Mouse (Mus musculus) granulocyte monocyte progenitor cell, adult 5-6 weeks (primary cell): ENCODE results near the gene Snd1. TPM values are rescaled to one million over a fixed set of nuclear protein-coding genes. Genes with fewer than 3 reads are reported as not detected.
A peak's percentile ranks its signal among the peaks of the same experiment; 100 is the strongest.

Experiments
- ATAC-seq: replicated peaks from 2 replicates; pipeline ENCODE4 v1.8.0; 2016; ENCODE audit warnings: mild to moderate bottlenecking, moderate TSS enrichment, inconsistent platforms; ENCODE audit not compliant: poor library complexity, severe bottlenecking
- total RNA-seq, 2 experiments: library from RNA; stranded (forward) in 1 of 2; stranded (reverse) in 1 of 2; fragments of 200-712, 200-1000 nt in 1 of 2; fragments of >200 nt in 1 of 2; fragmentation: Nextera tagmentation in 1 of 2; gene quantifications; 2 replicates each; pipeline ENCODE4 v1.2.3; 2014 to 2017

Snd1 gene
- total RNA-seq, 2 experiments from 2014 or later, result 139 to 188 TPM

DNA sequence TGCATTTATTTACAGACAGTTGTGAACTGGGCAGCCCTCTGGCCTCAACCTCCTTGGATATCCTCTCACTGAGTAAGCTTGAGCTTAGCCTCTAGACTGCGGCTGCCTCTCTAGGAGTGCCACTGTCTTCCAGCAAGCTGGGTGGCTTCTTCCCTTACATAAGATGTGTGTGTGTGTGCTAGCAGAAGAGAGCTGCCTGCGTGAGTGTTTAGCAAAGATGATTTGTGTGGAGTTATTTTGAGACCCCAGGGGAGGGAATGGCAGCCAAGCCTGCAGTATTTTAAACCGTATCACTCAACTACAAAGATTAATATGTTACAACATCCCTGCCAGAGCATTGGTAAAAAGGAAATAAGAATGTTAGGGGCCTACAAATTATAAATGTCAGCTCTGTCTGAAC is 306.8 kb downstream of the Snd1 start:
- no peak for ATAC-seq

DNA sequence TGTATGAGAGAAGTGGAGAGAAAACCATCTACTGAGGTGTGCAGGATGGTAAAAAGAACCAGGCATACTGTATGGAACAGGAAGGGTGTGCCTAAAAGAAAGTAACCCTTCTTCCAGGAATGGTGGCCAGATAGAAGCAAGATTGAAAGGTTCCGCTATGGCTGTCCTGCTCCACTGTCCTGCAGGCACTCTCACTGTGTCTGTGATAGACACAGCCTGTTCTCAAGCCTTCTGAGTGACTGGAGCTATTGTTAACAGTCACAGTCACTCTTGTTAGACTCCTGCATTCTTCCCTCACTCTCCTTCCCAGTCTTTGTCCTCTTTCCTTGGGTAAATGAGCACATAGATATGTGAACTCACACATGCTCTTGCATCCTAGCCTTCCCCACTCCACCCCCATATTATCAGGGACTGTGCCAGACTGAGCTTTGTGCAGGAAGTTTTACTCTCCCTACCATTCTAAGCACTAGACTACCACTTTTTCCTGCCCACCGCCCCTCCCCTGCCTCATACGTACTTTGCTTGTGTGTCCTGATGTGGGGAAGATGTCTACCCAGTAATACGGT is 308.2 kb downstream of the Snd1 start:
- no peak for ATAC-seq

DNA sequence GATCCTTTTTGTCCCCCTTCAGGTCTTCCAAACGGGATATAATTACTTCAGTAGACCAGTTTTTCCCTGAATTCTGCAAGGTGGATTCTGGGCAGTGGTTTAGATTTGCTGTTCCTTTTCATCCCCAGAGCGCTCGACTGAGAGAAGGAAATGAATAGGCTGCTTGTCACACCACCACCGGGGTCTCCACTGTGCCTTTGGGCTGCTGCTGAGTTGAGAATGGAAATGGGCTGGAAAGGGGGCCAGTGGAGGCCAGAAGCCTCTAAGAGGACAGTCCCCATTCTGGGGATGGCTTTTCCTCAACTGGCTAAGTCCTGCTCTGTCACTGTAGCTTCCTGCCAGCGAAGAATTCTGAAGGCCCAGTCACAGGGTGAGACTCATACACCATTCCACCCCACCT is 309.0 kb downstream of the Snd1 start:
- no peak for ATAC-seq

- no peak for ATAC-seq
Observed at GRCm38 (mm10) chr6:28785770-28786169, 310.8 kb downstream of the Snd1 start.

DNA sequence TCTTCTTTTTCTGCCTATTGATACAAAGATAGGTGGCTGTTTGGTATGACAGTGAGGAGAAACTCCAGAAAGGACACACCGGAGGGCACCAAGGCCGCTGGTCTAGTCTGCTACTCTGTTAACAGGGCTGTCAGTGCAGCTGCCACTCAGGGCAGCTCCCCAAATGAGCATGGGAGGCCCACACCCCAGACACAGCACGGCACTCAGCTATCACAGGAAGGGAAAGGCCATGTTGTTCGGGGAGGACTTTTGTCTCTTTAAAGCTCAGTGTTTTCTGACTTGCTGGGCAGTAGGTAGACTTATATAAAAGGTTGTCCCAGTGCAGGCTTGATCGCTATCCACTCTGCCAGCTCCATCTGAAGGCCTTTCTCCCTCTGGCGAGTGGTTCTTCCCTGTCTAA is 312.2 kb downstream of the Snd1 start:
- ATAC-seq, result no peak

DNA sequence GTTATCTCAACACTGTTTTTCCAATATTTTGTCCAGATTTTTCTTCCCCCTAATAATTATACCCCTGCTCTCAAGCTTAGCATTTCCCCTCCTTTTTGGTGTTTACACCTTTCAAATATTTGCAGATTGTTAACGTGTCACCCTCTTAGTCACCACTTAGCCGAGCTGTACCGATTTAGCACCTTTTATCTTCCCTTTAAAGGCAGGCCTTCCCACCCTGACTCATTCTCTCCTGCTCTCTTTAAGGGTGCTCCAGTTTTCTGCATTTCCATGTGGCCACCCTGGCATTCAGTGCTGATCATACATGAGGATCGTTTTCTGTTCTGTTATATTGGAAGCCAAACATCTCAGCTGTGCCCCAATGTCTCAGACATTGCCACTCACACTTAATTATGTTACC is 314.7 kb downstream of the Snd1 start:
- ATAC-seq, result no peak

DNA sequence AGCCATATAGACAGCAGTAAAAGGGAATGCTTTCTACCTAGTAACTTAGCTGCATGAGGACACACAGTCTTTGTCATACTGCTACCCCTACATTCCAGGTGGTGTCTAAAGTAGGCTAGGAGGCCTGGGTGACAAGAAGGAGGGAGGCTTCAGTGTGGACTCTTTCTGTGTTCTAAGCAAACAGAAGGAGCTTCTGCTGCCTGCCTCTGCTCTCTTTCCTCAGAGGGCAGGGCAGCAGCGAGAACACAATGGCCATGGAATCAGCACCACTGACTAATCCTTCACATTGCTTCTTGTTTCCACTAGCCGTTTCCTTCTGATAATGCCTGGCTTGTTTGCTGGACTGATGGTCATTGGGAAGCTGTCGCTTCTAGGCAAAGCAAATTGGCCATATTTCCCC is 316.2 kb downstream of the Snd1 start:
- ATAC-seq, result no peak

- no peak for ATAC-seq
Observed at GRCm38 (mm10) chr6:28791809-28792208, 316.9 kb downstream of the Snd1 start.

- ATAC-seq, result no peak
Observed at GRCm38 (mm10) chr6:28795380-28795779, 320.4 kb downstream of the Snd1 start.

- ATAC-seq, result no peak
Observed at GRCm38 (mm10) chr6:28795792-28796515, 321.0 kb downstream of the Snd1 start.

- ATAC-seq, result no peak
Observed at GRCm38 (mm10) chr6:28799818-28800217, 324.9 kb downstream of the Snd1 start.

DNA sequence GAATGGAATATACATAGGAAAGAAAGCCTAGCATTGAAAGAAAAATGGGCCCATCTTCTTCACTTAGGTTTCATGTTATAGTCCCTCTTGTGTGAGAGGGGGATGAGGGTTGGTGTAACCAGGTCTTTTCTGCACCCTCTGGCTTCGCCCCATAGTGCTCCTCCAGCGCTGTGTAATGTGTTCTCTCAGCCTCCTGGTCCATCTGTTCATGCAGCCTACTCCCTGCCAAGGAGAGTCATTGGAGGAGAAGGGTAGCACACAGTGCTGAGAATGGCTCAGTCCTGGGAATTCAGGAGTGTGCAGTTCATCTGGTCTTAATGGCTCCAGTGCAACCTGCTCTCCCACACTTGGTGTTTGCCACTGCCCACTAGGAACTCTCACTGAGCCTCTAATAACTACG is 326.0 kb downstream of the Snd1 start:
- ATAC-seq, result no peak

- no peak for ATAC-seq
Observed at GRCm38 (mm10) chr6:28803678-28804279, 328.8 kb downstream of the Snd1 start.

DNA sequence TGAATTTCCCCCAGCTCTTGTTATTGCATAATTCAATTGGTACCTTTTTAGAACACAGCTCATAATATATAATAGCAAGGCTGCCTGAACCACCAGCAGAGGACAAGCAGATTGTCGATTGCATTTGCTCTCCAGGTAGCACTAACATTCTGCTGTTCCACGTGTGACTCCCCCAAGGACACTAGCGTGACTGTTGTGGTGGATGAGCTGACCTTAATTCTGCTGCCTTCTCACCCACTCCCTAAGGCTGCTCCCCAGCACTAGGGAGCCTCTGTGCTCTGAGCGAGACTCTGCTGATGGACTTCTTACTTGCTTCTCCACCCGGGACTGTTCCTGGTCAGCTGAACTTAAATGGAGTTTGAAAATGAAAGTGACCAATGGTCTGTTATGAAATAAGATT is 329.8 kb downstream of the Snd1 start:
- ATAC-seq, result no peak

- no peak; the same call in 1 of the 2 replicates for ATAC-seq
Observed at GRCm38 (mm10) chr6:28813057-28813456, 338.1 kb downstream of the Snd1 start.

- ATAC-seq, result no peak
Observed at GRCm38 (mm10) chr6:28814895-28815294, 340.0 kb downstream of the Snd1 start.

GRCm38 (mm10) chr6:28817039-28817438 is 342.1 kb downstream of the Snd1 start:
- no peak for ATAC-seq

- ATAC-seq, result no peak
Observed at GRCm38 (mm10) chr6:28819509-28820358, 344.8 kb downstream of the Snd1 start.

GRCm38 (mm10) chr6:28822296-28822695 is 347.4 kb downstream of the Snd1 start:
- no peak for ATAC-seq

- 0 out of 2 replicates have a peak, but pooled peaks have one; percentile 31 for ATAC-seq
Observed at GRCm38 (mm10) chr6:28823375-28823774, 348.4 kb downstream of the Snd1 start.

- ATAC-seq, result peak; percentile 62
Observed at GRCm38 (mm10) chr6:28823802-28824201, 348.9 kb downstream of the Snd1 start.
